Mouse (Mus musculus): ENCODE results near the gene A3galt2. TPM values are rescaled to one million over a fixed set of nuclear protein-coding genes. Genes with fewer than 3 reads are reported as not detected.

A3galt2 gene
- total RNA-seq (2021): under 1 TPM; 0.45 to 0.47 TPM

DNA sequence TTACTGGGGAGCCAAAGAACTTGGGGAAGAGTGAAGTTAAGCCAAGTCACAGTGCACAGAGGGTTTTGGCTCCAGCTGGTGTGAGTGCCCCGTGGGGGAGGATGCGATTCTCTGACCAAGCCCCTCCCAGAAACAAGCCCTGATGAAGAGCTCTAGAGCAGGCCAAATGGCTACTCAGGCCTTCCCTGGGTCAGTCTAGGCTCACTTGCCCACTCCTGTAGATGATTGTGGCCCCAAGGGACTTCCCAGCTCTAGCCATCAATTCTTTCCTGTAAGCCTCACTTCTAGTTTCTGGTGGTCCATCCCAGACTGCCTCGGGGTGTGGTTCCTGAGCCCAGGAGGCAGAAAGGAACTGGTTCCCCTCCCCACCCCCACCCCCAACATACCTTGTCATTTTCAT is at the start of gene A3galt2:
Gene A3galt2 (plus strand): TSS at position 301 of the 400 bp plus-strand sequence.
- intact Hi-C loops (cut with DNase I): no loop called here

DNA sequence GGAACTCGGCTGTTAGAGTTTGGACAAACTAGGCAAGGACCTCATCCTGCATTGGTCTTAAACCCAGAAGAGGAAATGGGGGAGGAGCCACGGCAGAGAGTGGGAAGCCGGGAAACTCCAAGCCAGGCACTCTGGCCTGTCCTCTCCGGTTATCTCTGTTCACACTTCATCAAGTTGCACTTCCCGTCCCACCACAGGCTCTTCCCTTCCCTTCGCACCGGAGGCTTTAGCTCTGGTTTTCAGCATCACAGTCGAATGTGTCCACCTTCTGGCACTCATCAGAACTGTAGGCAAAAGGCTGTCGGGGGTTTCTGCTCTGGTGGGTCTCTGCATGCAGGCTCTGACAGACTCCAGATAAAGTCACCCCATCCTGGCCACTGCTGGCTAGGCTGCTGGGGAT is 48.5 kb upstream of the A3galt2 start:
- peak in 1 of 2 experiments; percentile 60 for DNase-seq (ENCODE audit: extremely low spot score in 1 of 2, low spot score in 2 of 2)
- intact Hi-C loops (cut with DNase I): loop anchor here (2.0 kb wide), 1 partner anchor 92 kb away; no protein-coding TSS in a partner anchor

More for the DNA sequence above, at the start of gene A3galt2:
- peak in 1 of 2 experiments; percentile 12 for DNase-seq (ENCODE audit: extremely low spot score in 1 of 2, low spot score in 2 of 2)

DNA sequence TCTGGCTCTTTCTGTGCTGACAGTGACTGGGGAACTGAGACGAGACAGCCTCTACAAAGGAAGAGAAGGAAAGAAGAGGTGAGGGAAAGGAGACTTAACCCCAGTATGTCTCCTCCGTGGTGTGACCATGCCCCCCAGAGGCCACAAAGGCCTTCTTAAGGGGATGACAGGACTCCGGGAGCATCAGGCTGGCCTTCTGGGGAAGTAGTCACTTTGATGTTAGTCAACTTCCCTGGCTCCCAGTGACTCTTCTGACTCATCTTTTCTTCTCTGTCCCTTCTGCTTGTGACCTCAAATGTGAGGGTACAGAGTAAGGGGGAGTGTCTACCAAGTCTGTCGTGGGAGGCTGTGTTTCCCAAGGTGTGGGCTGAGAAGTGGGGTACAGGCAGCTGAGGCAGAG is 47.8 kb upstream of the A3galt2 start:
- intact Hi-C loops (cut with DNase I): loop anchor here (2.0 kb wide), 1 partner anchor 93 kb away; no protein-coding TSS in a partner anchor
- DNase-seq (ENCODE audit: extremely low spot score in 1 of 2, low spot score in 2 of 2): no peak

DNA sequence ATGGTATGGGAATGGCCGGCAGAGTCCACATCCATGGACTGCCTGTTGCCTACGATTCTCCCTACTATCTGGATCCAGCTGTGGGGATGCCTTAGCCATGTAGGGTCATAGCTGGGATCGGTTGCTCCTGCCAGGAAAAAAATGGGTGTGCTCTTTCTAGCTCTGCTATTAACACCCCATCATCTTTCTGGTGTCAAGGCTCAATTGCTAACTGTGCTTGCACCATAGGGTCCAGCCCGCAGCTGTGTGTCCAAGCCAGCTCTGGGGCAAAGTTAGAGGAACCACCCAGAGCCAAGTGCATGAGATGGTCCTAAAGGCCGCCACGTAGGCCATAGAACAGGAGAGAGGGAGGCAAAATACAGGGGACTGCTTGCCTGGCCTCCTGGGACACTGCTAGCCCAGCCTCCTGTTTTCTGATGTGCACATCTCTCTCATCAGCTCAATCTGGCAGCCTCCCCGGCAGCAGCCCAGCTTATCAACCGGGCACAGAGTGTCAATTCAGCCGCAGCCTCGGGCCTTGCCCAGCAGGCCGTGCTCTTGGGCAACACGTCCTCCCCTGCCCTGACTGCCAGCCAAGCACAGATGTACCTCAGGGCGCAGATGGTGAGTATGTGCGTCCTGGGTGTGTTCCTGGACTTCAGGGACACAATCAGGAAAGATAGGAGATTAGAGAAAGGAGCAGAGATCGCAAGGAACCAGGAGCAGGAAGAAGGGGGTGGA is 45.9 kb upstream of the A3galt2 start:
- DNase-seq (ENCODE audit: extremely low spot score in 1 of 2, low spot score in 2 of 2): no peak
- intact Hi-C loops (cut with DNase I): loop anchor here (2.0 kb wide), 1 partner anchor 152 kb away; no protein-coding TSS in a partner anchor

DNA sequence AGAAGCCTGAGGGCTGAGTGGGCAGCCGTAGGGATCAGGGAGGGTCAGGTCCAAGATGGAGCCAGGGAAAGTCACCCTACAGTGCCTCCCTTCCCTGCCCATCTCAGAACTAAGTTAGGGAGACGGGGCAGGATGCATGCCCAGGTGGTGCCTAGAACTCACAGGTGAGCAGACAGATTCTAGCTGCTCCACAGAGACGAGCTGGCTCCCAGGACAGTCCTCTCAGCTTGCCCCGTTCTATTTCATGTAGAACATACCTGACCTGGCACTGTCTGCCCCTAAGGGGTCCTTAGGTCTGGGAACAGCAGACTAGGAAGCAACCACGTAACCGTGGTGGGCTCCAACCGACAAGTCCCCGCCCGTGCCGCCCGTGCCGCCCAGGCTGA is 45.4 kb upstream of the A3galt2 start:
- DNase-seq (ENCODE audit: extremely low spot score in 1 of 2, low spot score in 2 of 2): no peak

DNA sequence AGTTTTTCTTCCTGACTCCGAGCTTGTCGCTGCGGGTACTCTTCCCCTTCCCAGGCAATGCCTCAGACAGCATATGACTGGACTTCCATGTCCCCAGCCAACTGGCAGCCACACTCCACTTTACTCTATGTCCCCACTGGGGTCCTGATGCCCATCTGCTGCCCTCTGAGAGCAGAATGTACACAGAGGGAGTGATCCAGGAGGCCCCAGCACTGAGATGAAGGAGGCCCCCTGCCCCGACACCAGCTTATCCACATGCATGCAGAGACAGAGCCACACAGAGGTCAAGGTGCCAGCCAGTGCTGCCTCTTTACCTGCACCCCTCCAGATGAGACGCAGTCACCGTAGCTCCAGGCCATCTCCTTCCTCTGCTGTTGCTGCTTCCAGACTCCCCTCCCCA is 44.9 kb upstream of the A3galt2 start:
- intact Hi-C loops (cut with DNase I): loop anchor here (2.0 to 5.0 kb wide), 2 partner anchors 67 to 377 kb away; no protein-coding TSS in a partner anchor
- DNase-seq (ENCODE audit: extremely low spot score in 1 of 2, low spot score in 2 of 2): no peak

More for the DNA sequence above, 45.4 kb upstream of the A3galt2 start:
- intact Hi-C loops (cut with DNase I): loop anchor here (2.0 to 5.0 kb wide), 3 partner anchors 67 to 378 kb away; no protein-coding TSS in a partner anchor

DNA sequence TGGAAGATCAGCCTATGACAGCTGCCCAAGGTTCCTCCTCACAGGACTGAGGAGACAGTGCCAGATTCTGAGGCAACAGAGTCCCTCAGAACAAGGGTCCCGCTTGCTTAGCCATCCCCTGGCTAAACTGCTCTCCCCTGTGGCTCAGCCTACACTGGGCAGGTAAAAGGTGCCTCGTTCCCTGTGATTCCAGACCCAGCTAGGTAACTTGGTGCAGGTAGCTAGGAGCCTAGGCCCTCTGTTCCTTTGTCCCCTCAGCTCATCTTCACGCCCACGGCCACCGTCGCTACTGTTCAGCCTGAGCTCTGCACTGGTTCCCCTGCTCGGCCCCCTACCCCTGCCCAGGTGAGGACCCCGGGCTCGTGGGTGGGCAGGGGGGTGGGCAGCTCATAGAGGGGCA is 44.4 kb upstream of the A3galt2 start:
- intact Hi-C loops (cut with DNase I): loop anchor here (2.0 to 5.0 kb wide), 2 partner anchors 66 to 377 kb away; no protein-coding TSS in a partner anchor
- DNase-seq (ENCODE audit: extremely low spot score in 1 of 2, low spot score in 2 of 2): no peak

DNA sequence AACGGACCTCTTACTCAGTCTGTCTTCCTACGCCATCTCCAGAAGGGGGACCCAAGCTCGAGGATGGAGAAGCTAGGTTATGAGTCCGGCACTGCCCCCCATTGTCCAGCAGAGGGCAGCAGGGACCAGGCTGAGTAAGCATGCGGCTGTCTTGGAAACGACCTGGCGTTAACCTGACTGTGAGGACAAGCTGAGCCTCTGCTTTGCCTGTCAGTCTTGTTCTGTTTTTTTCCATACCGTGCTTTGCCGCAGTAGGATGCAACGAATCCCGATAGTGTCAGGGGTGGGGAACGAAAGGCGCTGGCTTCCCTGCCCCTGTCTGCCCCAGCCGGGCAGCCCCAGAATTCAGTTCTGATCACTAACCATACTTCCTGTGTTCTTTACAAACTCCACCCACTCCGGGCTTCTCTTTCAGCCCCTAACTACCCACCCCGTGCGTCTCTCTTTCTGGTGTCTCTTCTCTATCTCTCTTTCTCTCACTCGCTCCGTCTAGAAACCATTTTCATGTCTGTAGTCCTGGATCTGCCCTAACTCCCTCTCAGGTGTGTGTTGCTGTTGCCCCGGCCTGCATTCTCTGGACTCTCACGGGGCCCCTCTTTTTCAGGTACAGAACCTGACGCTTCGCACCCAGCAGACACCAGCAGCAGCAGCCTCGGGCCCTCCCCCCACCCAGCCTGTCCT is 43.6 kb upstream of the A3galt2 start:
- intact Hi-C loops (cut with DNase I): loop anchor here (2.0 to 5.0 kb wide), 2 partner anchors 65 to 376 kb away; no protein-coding TSS in a partner anchor

DNA sequence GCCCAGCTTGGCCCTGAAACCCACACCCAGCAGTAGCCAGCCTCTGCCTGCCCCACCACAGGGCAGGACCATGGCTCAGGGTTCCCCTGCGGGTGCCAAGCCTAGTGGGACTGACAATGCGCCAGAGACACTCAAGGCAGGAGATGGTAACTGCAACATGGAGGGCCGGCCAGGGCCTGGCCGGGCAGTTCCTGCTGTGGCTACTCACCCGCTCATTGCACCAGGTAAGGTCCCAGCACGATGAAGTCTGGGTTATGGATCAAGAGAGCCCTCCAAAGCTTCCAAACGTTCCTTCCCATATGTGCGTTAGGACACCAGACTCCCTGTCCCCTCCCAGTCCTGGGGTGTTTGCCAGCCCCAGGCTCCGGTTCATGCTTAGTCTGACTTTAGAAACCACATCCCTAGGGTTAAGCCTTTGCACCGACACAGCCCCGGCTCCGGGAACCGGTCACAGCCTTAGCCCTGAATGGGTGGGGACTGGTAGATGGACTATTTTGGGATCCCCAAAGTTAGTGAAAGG is 43.0 kb upstream of the A3galt2 start:
- DNase-seq (ENCODE audit: extremely low spot score in 1 of 2, low spot score in 2 of 2): no peak
- intact Hi-C loops (cut with DNase I): loop anchor here (5.0 kb wide), 1 partner anchor 375 kb away; no protein-coding TSS in a partner anchor

More for the DNA sequence above, 43.6 kb upstream of the A3galt2 start:
- DNase-seq (ENCODE audit: extremely low spot score in 1 of 2, low spot score in 2 of 2): peak; percentile 91 to 93

DNA sequence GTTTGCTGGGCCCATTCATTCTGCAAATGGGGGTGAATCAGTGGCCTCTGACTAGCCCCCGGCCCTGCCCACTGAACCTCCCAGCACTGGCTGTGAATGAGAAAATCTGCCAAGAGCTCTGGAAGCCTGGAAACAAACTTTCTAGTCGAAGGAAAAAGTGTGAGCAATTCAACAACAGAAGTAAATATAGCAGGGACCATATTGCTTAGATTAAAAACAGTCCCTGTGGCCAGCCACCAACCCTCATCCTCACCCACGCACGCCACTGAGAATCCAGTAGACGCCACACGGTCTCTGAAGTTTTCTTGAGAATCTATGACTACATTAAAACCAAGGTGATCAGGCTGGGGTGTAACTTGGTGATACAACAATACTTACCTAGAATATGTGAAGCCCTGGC is 42.2 kb upstream of the A3galt2 start:
- intact Hi-C loops (cut with DNase I): loop anchor here (5.0 kb wide), 1 partner anchor 374 kb away; no protein-coding TSS in a partner anchor
- DNase-seq (ENCODE audit: extremely low spot score in 1 of 2, low spot score in 2 of 2): no peak

DNA sequence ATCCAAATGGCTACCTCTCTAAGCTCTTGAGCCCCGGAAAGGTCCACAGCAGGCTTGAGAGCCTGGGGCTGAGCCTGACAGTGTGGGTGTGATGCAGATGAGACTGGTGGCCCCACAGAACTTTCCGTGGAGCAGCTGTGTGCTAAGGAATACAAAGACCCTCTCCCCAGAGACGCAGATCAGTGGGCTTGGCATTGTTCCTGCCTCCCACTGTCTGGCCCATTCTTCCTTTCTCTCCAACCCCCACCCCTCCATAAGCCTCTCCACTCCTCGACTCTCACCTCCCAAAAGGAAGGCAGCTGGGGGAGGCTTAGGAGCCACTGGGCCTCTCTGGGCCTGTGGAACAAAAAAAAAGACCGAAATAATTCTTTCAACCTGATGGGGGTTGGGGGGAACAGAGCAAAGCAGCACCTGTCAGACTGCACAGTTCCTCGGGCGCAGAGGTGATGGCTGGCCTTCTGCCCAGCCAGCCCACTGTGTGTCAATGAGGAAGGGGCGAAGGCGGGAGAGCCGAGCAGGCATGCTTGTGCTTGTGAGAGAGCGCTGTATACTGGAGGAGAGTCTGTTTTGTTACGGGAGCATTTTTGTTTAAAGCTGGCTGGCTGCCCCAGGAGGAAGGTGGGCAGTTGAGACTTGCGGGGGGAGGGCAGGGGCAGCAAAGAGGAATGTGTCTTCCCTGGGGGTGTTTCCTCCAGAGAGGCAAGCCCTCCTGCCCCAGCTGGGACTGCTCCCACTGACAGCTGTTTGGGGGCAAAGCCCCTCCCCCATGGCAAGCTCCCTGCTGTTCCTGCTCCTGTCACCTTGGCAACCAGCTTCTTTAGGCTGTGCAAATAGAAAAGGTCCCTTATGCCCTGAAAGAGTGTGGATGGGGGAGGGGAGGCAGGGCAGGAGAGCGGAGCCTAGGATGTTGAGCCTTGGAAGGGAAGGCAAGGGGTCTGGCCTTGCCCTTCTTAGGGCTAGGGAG is 39.6 kb upstream of the A3galt2 start:
- DNase-seq (ENCODE audit: extremely low spot score in 1 of 2, low spot score in 2 of 2): peak; percentile 60 to 81

DNA sequence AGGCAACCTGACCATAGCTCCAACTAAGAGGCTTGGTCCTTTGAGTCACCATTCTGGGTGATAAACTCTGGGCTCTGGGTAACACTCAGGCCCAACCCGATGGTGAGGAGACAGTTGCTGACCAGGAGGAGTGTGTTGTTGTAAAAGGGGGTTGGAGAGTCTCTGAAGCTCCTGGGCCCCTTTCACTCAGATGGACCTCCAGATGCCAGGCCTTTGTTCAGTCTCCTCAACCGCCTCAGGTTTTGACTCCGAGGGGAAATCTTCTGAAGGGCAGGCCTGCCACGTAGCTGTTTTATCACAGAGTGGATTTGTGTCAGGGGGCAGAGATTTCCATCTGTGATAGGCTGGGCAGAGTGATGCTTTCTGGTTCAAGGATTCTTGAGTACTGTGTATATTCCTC is 38.9 kb upstream of the A3galt2 start:
- DNase-seq (ENCODE audit: extremely low spot score in 1 of 2, low spot score in 2 of 2): no peak
- intact Hi-C loops (cut with DNase I): no loop called here

More for the DNA sequence above, 39.6 kb upstream of the A3galt2 start:
- intact Hi-C loops (cut with DNase I): no loop called here

DNA sequence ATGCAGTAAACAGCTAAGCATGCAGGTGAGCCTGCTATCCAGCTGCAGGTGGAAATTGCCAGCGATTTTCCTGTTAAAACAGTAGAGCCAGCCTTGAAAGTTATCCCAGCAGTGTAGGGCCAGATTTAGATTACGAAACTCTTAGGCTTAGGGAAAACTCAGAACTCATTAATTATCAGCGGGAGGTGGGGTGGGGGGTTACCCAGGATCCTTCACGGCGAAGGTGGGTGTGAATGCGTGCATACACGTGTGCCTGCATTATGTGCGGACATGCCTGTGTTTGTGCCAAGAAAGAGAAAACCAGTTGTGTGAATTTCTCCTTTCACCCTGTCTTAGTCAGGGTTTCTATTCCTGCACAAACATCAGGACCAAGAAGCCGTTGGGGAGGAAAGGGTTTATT is 38.4 kb upstream of the A3galt2 start:
- no peak for DNase-seq (ENCODE audit: extremely low spot score in 1 of 2, low spot score in 2 of 2)
- intact Hi-C loops (cut with DNase I): no loop called here

DNA sequence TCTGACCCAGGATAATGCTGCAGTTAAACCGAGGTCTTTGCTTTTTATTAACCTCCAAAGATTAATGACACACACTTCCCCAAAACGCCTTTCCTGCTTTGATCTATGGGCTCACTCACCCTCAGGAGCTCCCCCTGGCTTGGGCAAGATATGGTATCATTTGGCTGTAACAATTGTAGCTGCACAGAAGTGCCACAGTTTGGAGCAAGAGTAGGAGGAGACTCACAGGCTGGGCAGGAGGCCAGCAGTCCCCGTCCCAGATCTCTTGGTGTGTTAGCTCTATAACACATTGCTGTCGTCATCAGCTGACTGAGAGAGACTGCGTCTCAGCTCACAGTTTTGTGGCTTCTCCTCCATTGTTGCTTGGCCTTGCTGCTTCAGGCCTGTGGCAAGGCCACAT is 35.1 kb upstream of the A3galt2 start:
- no peak for DNase-seq (ENCODE audit: extremely low spot score in 1 of 2, low spot score in 2 of 2)
- intact Hi-C loops (cut with DNase I): no loop called here

DNA sequence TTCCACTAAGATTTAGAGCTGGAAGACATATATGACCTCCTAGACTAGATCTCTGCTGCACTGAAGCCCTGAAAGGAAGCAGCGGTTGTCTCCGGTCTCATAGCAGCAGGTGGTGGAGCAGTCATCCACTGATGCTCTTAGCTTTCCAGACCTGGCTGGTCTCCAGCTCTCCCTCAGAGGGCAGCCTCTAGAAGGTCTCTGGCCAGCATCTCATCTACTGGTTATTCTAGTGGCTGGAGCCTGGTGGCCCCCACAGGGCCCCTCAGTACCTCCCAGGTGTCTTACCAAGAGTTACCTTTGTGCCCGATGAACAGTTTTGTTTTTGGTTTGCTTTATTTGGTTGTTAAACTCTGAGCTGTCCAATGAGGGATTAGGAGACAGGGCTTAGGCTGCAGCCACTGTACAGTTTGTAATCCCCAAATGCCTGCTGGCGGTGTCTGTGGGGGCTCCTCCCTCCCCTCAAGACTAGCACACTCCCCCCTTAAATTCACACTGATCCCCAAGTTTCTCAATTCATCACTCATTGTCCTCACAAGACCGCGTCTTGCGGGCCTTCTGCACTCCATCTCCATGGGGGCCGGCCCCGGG is 34.0 kb upstream of the A3galt2 start:
- intact Hi-C loops (cut with DNase I): no loop called here

DNA sequence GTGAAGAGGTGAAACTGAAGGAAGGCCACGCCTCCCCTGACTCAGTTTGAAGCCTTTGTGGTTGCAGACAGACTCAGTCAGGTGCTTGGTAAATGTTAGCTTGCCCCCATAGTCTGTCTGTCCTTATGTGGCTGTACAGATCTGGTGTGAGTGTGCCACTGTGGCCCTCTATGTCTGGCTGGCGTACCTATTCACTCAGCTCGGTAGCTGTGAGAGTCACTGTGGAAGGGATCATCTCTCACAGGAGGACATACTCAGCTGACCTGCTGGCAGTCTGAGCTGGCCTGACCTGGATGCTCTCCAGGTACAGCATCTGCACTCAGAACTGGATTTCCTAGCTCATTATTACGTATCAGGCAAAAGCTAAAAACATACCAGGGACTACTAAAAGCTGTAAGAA is 33.4 kb upstream of the A3galt2 start:
- intact Hi-C loops (cut with DNase I): no loop called here
- DNase-seq (ENCODE audit: extremely low spot score in 1 of 2, low spot score in 2 of 2): no peak

More for the DNA sequence above, 34.0 kb upstream of the A3galt2 start:
- peak in 1 of 2 experiments; percentile 73 for DNase-seq (ENCODE audit: extremely low spot score in 1 of 2, low spot score in 2 of 2)

DNA sequence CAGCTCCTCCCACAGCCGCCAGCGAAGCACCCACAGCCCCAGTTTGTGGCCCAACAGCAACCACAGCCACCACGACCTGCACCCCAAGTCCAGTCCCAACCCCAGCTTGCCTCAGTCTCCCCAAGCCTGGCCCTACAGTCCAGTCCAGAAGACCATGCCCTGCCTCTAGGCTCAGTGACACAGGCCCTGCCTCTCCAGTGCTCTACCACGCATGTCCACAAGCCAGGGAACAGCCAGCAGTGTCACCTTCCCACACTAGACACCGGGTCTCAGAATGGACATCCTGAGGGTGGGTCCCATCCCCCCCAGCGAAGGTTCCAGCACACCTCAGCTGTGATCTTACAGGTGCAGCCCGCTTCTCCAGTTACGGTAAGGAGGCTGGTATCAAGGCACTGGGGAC is 32.2 kb upstream of the A3galt2 start:
- intact Hi-C loops (cut with DNase I): no loop called here
- DNase-seq (ENCODE audit: extremely low spot score in 1 of 2, low spot score in 2 of 2): no peak

DNA sequence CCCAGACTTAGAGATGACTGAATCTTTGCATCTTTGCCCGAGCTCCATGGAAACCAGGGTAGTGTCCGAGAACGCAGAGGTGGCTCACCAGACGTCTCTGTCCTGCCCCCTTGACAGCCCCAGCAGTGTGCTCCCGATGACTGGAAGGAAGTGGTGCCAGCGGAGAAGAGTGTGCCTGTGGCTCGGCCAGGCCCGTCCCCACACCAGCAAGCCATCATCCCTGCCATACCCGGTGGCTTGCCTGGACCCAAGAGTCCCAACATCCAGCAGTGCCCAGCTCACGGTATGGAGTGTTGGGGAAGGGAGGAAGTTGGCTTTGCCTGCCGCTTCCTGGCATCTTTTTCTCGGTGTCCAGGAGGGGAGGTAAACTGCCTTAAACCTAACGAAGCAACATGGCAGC is 31.7 kb upstream of the A3galt2 start:
- DNase-seq (ENCODE audit: extremely low spot score in 1 of 2, low spot score in 2 of 2): no peak

More for the DNA sequence above, 31.7 kb upstream of the A3galt2 start:
- intact Hi-C loops (cut with DNase I): no loop called here

Data from left cerebral cortex, postnatal 10 days (tissue).